ENCODE assay signal across 14 mouse cellular contexts in genomic region chr6:39191518-39191917, GRCm38 (mm10).
"Had no signal": no experiment of that assay in that cellular context is flagged by ENCODE, and none has a peak within 500 bp of the region (broad histone marks: within the 10 kb centered on the region; RNA-seq: fewer than 3 reads in every experiment).

No protein-coding gene starts in this region.

- H3K9me3 ChIP-seq: limb, embryonic 10.5 days; midbrain, embryonic 10.5 days; neural tube, embryonic 13.5 days had no signal

- H3K4me2 ChIP-seq: neural tube, embryonic 13.5 days had no signal

- H3K4me3 ChIP-seq: layer of hippocampus, adult 2 months; limb, embryonic 10.5 days; midbrain, embryonic 10.5 days; neural tube, embryonic 13.5 days had no signal

- H3K27ac ChIP-seq: kidney, postnatal 0 days; layer of hippocampus, adult 2 months; limb, embryonic 10.5 days; midbrain, embryonic 10.5 days; neural tube, embryonic 13.5 days had no signal

- H3K9ac ChIP-seq: neural tube, embryonic 13.5 days had no signal

- ATAC-seq: hindbrain, embryonic 16.5 days; inflammation-experienced regulatory T-cells, adult 6 months; midbrain, embryonic 16.5 days had no signal

- H3K4me1 ChIP-seq: limb, embryonic 10.5 days; midbrain, embryonic 10.5 days had no signal

- H3K27me3 ChIP-seq: neural tube, embryonic 13.5 days had no signal

- DNase-seq: kidney, adult 18-20 months; kidney, postnatal 4 days; lung, adult 18-20 months; right cerebral cortex, adult 18-20 months; right cerebral cortex, postnatal 25 days; thymus, postnatal 4 days had no signal
